Mouse (Mus musculus): ENCODE data around the gene Mical1.

DNA sequence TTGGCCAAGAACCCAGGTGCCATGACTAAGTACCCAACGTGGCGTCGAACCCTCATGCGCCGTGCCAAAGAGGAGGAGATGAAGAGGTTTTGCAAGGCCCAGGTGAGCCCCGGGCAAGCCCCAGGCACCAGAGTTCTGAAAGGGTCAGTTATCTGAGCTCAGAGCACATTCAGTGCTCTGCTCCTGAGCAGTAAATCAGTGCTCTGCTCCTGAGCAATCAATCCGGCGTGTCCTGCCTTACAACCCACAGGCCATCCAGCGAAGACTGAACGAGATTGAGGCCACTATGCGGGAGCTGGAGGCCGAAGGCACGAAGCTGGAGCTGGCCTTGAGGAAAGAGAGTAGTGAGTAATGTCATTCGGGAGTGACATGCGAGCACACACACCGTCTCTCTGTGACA is 9.7 kb downstream of the Mical1 start:
- no peak for TF ChIP-seq CTCF (IDR thresholded peaks at IDR 0.05; ENCODE audit: low read depth)
- TF ChIP-seq EP300 (IDR thresholded peaks at IDR 0.05; ENCODE audit: low read depth): no peak
